Mouse (Mus musculus) ES-Bruce4 (cell line): ENCODE data around the gene Nbea. TPM values are rescaled to one million over a fixed set of nuclear protein-coding genes. Genes with fewer than 3 reads are reported as not detected.

Source experiments
- H3K27ac ChIP-seq: 2 replicates; pipeline ENCODE4 v1.5.1; 2012; ENCODE audit warnings: low read length, inconsistent platforms; ENCODE audit not compliant: insufficient read depth
- H3K27me3 ChIP-seq: 2 replicates; pipeline ENCODE4 v1.6.1; 2012; ENCODE audit warnings: mild to moderate bottlenecking, low read length, inconsistent platforms; ENCODE audit not compliant: control insufficient read depth, poor library complexity, insufficient read depth, severe bottlenecking
- H3K36me3 ChIP-seq: 2 replicates; pipeline ENCODE4 v1.6.1; 2012; ENCODE audit warnings: inconsistent platforms, mild to moderate bottlenecking, low read length, moderate library complexity; ENCODE audit not compliant: control insufficient read depth, poor library complexity, insufficient read depth, severe bottlenecking
- H3K4me1 ChIP-seq: one replicate; pipeline ENCODE4 v1.8.1; 2011; ENCODE audit warnings: low read length; ENCODE audit not compliant: control insufficient read depth, insufficient read depth
- H3K4me3 ChIP-seq: 2 replicates; pipeline ENCODE4 v1.5.1; 2011; ENCODE audit warnings: low read depth, mild to moderate bottlenecking, low read length
- H3K9ac ChIP-seq: 2 replicates; pipeline ENCODE4 v1.6.1; 2012; ENCODE audit warnings: low read depth, mild to moderate bottlenecking, inconsistent platforms; ENCODE audit not compliant: poor library complexity, severe bottlenecking
- H3K9me3 ChIP-seq: replicated peaks from 2 replicates; pipeline ENCODE4 v1.6.1; 2012; ENCODE audit warnings: mild to moderate bottlenecking, low read length, inconsistent platforms; ENCODE audit not compliant: control insufficient read depth, poor library complexity, insufficient read depth, severe bottlenecking
- CTCF ChIP-seq: IDR thresholded peaks from one replicate; pipeline ENCODE4 v1.8.1; 2011; ENCODE audit warnings: low read depth, low read length
- EP300 ChIP-seq: IDR thresholded peaks from 2 replicates; pipeline ENCODE4 v1.6.1; 2011; ENCODE audit warnings: low read depth, low read length; ENCODE audit not compliant: insufficient read depth
- POLR2A ChIP-seq: IDR thresholded peaks from one replicate; pipeline ENCODE4 v1.8.1; 2011; ENCODE audit warnings: low read length; ENCODE audit not compliant: insufficient read depth
- polyA plus RNA-seq: library from polyadenylated mRNA; stranded (reverse); fragments of >200 nt; gene quantifications from 2 replicates; pipeline ENCODE4 v1.2.4, GENCODE M21; 2011; ENCODE audit warnings: low read depth; ENCODE audit not compliant: missing spikeins, insufficient read depth, insufficient read length

Nbea gene
- polyA plus RNA-seq, 1 experiment, result 6.1 TPM

DNA sequence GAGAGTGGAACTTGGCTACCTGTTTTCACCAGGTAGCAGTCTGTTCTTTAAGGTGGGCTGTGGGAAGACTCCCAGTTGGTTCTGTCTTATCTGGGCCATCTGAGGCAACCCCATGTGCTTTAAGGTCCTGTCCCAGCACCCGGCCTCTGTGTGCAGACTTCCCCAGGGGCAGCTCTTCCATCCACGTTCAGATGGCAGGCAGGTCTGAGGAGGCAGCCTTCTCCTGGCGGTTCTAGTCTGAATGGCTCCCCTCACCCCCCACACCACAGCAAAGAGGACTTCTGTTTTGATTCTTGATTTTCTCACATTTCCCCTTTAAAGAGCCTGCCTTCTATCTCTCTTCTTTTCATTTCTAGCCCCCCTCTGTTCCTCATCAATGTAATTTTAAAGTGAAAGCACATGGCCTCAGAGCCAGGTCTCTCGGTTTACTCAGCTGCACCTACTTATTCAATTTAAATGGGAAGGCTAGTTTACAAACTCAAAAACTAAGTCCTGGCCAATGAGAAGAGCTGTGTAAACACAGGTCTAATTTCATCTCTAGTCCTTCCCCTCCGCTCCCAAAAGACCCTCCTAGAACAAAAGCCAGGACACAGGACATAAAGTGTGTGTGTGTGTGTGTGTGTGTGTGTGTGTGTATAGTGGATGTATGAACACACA lies 570.9 kb downstream of the Nbea start:
- Histone ChIP-seq H3K4me1 (no peaks in the 10 kb centered on the region), H3K27me3 (no peaks in the 10 kb centered on the region), H3K4me3 (no peak overlapping the region), H3K9ac (no peak overlapping the region), H3K9me3 (no peaks in the 10 kb centered on the region; the same call in 1 of the 2 replicates), H3K36me3 (no peaks in the 10 kb centered on the region), H3K27ac (no peak overlapping the region)
- TF ChIP-seq CTCF (no peak), POLR2A (no peak), EP300 (no peak)

DNA sequence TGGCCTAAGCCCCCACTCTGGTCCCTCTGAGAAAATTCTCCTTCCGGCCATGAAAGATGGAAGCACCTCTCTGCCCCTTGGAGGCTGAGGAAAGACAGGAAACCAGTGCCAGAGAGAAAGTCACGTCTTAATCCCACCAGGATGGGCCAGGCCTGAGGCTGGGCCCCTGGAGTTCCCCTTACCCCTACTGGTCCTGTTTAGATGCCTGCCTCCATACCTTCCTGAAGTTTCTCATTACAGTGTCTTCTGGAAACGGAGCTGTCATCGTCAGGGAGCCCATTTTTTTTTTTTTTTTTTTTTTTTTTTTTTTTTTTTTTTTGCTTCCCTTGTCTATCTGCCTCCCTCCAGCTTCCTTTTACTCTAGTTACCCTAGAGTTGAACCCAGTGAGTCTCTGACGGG lies 571.5 kb downstream of the Nbea start:
- no peak overlapping the region for H3K9ac ChIP-seq
- TF ChIP-seq CTCF (no peak), POLR2A (no peak), EP300 (no peak)
- no peak overlapping the region for H3K4me3 ChIP-seq
- no peaks in the 10 kb centered on the region for H3K36me3 ChIP-seq
- no peak overlapping the region for H3K27ac ChIP-seq
- no peaks in the 10 kb centered on the region for H3K4me1 ChIP-seq
- no peaks in the 10 kb centered on the region; the same call in 1 of the 2 replicates for H3K9me3 ChIP-seq
- no peaks in the 10 kb centered on the region for H3K27me3 ChIP-seq

DNA sequence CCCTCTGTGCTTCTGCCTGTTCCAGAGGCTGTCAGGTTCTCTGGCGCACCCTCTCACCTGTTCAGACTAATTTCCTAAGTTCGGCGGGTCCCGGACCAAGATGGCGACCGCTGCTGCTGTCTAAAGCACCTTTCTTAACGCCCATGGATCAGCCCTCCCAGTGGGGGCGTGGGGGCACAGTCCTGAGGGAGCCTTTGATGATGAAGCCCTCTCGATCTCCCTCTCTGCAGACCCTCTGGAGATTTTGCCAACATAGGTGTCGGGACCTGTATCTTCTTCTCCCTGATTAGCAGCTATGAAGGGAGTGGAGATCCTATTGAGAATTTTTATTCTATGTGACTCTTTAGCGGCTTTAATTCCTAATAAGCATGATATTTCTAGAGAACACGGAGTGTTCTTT lies 573.3 kb downstream of the Nbea start:
- no peaks in the 10 kb centered on the region; the same call in 1 of the 2 replicates for H3K9me3 ChIP-seq
- no peaks in the 10 kb centered on the region for H3K4me1 ChIP-seq
- TF ChIP-seq EP300 (no peak), POLR2A (no peak), CTCF (no peak)
- H3K9ac ChIP-seq, result no peak overlapping the region
- no peaks in the 10 kb centered on the region for H3K36me3 ChIP-seq
- no peaks in the 10 kb centered on the region for H3K27me3 ChIP-seq
- H3K4me3 ChIP-seq, result peak overlapping the region; percentile 26; the same call in 1 of the 2 replicates
- H3K27ac ChIP-seq, result no peak overlapping the region

DNA sequence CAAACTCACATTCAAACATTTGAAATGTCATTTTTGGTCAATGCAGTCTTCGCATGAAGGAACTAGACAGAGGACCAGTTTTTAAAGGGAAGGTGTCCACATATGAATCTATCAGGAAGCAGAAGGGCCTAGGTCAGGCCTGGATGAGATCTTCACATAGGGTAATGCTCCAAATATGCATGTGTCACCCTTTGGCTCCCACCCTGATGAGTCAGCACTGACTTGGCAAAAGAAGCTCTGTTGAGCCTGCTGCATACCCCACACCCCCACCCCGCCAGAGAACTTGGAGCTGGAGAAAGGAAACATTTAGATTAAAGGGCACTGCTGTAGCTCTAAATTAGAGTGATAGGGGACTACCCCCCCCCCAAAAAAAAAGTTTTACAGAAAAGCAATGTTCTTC lies 583.2 kb downstream of the Nbea start:
- Histone ChIP-seq H3K4me3 (no peak overlapping the region), H3K27me3 (no peaks in the 10 kb centered on the region), H3K36me3 (no peaks in the 10 kb centered on the region), H3K9me3 (no peaks in the 10 kb centered on the region), H3K9ac (no peak overlapping the region), H3K4me1 (no peaks in the 10 kb centered on the region), H3K27ac (no peak overlapping the region)
- TF ChIP-seq POLR2A (no peak), EP300 (no peak), CTCF (no peak)

DNA sequence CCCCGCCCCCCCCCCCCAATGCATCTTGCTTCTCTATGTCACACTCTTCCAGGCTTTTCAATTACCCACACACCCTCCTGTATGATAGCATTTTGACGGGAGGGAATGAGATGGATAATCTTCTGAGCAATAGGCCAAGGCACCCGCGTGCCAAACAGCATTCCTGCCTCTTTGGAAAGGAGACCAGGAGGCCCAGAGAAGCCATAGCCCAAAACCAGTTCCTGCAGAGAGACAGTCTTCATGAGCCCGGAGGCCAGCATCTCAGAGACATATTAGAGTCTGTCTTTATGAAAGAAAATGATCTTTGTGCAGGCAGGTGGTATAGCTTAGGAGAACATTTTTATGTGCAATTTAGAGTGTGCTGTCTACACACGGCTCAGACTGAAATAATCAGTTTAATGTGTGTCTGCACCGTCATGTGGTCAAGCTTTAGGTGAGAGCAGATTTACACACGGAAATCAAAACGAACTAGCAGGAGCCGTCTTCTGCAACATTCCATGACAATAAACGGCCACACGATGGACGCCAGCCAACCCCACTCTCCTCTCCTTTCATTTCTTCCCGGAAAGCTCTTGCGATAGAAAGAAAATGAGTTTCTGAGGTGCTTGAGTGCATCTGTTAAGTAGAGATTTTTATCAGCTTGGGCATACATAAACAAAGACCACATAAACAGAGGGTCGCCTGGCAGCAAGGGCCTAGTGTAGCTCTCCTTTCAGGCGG lies 584.0 kb downstream of the Nbea start:
- H3K4me3 ChIP-seq, result no peak overlapping the region
- no peaks in the 10 kb centered on the region for H3K36me3 ChIP-seq
- H3K27me3 ChIP-seq, result no peaks in the 10 kb centered on the region
- H3K4me1 ChIP-seq, result no peaks in the 10 kb centered on the region
- no peak overlapping the region for H3K27ac ChIP-seq
- TF ChIP-seq CTCF, result no peak
- no peak for TF ChIP-seq POLR2A
- TF ChIP-seq EP300, result no peak
- no peak overlapping the region for H3K9ac ChIP-seq
- no peaks in the 10 kb centered on the region for H3K9me3 ChIP-seq

DNA sequence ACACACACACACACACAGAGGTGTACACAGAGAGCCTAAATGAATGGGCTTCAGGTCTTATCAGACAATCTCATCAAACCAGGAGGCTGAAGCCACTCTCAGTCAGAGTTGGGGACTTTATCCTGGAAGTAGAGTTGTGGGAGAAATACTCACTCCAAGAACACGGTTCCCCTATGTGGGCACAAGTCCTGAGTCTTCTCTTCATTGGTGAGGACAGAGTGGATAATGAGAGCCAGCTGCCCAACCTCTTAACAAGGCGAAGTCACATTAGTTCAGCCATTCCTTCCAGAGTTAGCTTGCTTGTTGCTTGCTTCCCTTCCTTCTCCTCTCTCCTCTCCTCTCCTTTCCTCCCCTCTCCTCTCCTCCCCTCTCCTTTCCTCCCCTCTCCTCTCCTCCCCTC lies 584.8 kb downstream of the Nbea start:
- no peaks in the 10 kb centered on the region for H3K27me3 ChIP-seq
- H3K36me3 ChIP-seq, result no peaks in the 10 kb centered on the region
- no peak for TF ChIP-seq EP300
- no peak for TF ChIP-seq CTCF
- no peak for TF ChIP-seq POLR2A
- no peak overlapping the region for H3K27ac ChIP-seq
- H3K4me3 ChIP-seq, result no peak overlapping the region
- no peaks in the 10 kb centered on the region for H3K9me3 ChIP-seq
- H3K9ac ChIP-seq, result no peak overlapping the region
- no peaks in the 10 kb centered on the region for H3K4me1 ChIP-seq
